Mouse (Mus musculus): ENCODE data around the gene Slc12a6.

Slc12a6 gene

GRCm38 (mm10) chr2:112265448-112266241, at the start of gene Slc12a6:
Gene Slc12a6, plus strand, starts transcription at chr2:112265825.
- peak; percentile 97 for DNase-seq (ENCODE audit: low read depth, low spot score)

DNA sequence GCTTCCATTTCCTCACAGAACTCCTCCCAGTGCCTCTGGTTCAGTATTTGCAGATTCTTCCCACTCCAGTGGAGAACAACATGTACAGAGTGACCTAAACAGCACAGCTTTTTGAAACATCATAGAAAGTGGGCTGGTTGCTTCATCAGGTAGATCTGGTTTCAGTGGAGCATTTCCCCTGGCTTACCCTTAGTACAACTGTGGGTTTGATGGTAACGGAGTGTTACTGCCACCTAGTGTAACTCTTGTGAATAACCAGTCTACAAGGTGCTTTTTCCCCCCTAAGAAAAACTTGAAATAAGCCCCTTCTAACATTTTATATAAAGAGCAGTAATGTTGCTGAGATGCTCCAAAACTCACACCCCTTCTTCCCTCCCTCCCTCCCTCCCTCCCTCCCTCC, 49.6 kb upstream of the Slc12a6 start:
- peak; percentile 59 for DNase-seq (ENCODE audit: low read depth, low spot score)

DNA sequence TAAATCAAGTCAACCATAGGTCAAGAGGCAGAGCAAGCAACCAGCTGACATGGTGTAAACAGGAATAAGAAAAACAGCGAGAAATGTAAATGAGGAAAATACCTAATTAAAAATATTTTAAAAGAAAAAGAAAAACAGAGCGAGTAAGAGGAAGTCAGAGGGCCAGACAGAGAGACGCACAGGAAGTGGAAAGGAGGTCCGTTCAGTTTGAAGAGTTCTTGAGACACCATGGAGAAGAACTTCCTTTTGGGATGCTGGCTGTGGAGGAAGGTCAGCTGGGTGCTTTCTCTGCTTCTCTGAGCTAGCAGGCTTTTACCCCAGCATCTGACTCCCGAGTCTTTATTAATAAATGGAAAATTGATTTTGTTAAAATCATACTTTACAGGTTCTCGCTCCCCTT, 48.0 kb upstream of the Slc12a6 start:
- no peak for DNase-seq (ENCODE audit: low read depth, low spot score)

DNA sequence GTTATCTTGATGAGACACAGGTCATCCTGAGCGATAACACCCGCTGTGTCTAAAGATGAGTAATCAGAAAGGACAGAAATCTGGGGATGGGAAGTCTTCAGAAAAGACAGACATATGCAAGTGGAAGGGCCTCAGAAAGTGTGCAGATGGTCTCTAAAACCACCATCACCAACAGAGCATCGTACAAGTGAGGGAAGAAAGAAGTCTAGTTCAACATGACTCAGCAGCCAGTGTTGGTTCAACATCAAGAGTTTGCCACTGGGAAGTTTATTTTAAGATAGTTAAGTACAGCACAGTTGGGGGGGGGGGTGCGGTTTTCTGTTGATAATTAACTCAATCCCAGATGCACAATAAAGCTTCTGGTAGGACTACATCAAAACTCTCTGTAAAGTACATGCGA, 44.7 kb upstream of the Slc12a6 start:
- no peak for DNase-seq (ENCODE audit: low read depth, low spot score)

DNA sequence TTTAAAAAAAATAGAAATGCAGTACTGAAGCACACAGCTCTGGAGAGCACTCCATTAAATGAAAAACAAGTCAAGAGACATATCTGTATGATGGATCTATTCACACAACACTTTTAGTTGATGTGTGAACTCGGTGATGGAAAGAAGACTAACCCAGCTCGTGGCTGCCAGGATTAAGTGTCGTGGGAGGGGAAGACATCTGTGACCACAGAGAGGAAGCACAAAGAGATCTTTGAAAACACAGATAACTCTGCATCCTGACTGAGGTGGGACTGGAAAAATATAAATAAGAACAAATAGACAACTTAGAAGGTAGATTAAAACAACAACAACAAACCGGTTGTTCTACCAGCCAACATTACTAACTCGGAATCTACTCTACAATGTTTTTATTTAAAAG, 43.0 kb upstream of the Slc12a6 start:
- DNase-seq (ENCODE audit: low read depth, low spot score): peak; percentile 63

GRCm38 (mm10) chr2:112224356-112224755, 41.3 kb upstream of the Slc12a6 start:
- DNase-seq (ENCODE audit: low read depth, low spot score): peak; percentile 83

- no peak for DNase-seq (ENCODE audit: low read depth, low spot score)
Measured at GRCm38 (mm10) chr2:112232623-112233022, 33.0 kb upstream of the Slc12a6 start.

- no peak for DNase-seq (ENCODE audit: low read depth, low spot score)
Measured at GRCm38 (mm10) chr2:112236620-112237019, 29.0 kb upstream of the Slc12a6 start.

DNA sequence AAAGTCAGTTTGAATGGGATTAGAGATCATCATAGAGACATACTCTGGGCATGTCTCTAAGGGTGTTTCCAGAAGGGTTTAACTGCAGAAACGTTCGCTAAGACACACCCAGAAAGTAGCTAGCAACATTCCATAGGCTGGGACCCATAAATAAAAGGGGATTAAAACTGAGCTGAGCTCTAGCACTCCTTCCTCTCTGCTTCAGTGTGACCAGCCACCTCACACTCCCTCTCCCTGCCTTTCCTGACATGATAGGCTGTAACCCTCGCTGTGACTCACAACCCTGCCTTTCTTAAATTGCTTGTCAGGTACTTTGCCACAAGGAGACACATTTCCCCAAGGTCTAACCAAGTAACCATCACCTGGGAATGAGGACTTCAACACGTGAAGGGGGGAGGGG, 27.6 kb upstream of the Slc12a6 start:
- DNase-seq (ENCODE audit: low read depth, low spot score): no peak

DNA sequence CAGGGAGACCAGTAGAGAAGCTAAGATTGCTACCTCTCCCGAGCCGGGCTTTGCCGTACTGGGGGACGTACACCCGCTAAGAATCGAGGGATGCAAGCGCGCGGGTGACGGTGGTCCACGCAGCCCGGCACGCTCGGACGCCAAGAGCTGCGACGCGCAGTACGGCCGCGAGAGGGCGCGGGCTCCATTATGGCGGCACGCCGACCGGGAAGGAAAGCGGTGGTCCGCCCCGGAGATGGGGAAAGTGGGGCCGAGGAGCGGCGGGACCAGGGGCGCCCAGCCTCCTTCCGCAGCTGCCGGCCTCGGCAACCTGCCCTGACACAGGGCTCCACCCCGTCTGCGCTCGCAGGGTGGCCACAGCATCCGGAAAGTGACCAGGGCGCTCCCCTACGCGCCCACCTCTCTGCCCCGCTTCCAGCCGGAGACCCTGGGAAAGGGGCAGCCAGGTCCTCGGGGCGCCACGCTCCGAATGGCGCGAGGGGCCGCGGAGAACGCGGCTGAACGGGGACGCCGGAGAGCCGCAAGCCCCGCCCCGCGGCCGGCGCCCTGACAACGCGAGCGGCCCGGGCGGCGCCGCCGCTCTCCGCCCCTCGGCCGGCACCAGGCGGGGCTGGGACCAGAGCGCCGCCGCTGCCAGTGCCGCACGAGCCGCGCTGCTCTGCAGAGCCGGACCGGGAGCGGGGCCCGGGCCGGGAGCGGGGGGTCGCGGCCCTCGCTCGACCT, 26.3 kb upstream of the Slc12a6 start, which contains the start of gene Lpcat4:
TSS of gene Lpcat4 (plus strand) at position 257 of the 723 bp plus-strand sequence.
- peak; percentile 92 for DNase-seq (ENCODE audit: low read depth, low spot score)

DNA sequence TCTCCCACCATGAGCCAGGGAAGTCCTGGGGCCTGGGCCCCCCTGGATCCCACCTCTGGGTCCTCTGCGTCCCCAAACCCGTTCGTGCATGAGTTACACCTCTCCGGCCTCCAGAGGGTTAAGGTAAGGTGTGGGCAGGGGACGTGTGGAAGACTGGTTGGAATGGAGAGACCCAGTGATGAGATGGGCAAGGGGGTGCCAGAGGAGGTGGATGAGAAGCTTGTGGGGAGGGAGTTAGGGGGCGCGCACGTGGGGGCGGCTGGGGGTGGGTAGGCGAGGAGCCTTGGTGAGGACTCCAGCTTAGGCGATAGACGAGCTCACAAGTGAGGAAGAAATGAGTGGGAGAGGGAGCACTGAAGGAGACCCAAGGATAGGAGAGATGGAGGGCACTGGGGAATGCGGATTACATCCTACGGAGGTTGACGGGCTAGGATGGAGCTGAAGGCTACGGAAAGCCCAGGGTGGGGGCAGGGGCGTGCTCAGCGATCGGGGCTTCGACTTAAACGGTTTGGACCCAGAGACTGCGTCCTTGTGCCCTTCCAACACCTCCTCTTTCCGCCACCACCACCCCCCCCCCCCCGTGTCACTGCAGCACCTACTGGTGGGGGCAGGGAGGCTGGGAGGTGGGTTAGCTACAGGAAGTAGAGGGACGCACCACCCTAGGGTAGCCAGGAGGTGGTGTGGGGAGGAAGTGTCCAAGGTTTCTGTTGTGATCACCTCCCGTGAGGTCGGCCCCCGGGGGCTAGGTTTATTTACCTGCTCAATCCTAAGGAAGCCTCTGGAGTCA, 25.5 kb upstream of the Slc12a6 start:
- peak; percentile 66 for DNase-seq (ENCODE audit: low read depth, low spot score)

DNA sequence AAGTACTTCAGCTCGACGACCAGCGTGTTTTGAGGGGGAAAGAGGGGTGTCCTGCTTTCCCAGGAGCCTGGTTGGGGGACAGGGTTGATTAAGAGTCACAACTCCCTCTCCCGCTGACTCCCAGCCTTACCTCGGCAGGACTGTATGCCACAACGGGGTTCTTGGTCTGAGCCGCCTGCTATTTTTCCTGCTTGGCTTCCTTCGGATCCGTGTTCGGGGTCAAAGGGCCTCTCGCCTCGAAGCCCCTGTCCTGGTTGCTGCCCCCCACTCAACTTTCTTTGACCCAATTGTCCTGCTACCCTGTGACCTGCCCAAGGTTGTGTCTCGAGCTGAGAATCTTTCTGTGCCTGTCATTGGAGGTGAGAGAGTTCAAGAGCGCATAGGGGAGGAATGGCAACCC, 23.8 kb upstream of the Slc12a6 start:
- no peak for DNase-seq (ENCODE audit: low read depth, low spot score)

- DNase-seq (ENCODE audit: low read depth, low spot score): no peak
Measured at GRCm38 (mm10) chr2:112245307-112245706, 20.3 kb upstream of the Slc12a6 start.

DNA sequence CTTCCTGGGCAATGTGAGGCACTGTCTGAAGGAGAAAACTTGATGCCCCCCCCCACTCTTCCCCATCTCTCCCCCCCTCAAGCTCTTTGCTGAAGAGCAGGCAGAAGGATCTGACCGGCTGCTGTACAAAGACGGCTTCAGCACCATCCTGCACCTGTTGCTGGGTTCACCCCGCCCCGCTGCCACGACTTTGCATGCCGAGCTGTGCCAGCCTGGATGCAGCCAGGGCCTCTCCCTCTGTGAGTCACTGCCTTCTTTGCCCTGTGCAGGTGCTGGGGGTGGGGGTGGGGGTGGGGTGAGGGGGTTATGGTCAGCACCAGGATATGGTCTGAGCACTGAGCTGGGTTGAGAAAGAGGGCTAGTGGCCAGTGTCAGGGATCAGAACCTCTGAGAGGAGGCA, 19.4 kb upstream of the Slc12a6 start:
- no peak for DNase-seq (ENCODE audit: low read depth, low spot score)

DNA sequence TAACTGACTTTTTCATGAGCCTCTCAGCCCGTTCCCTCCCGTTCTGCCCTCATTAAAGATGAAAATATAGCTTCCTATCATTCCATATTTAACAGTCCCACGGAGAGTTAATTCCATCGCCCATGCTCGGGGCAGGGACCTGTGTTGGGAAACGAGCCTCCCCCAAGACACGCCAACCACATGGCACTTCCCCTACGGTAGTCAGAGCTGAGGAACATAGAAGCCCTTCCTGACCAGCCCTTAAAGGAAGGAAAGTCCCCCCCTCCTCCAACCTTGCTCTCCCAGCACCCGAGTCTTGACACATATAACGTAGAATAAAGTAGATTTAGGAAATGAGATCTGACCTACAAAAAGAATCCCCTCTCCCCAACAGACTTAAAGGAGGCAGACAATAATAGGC, 18.3 kb upstream of the Slc12a6 start:
- DNase-seq (ENCODE audit: low read depth, low spot score): no peak

GRCm38 (mm10) chr2:112249780-112250453, 15.7 kb upstream of the Slc12a6 start:
- peak; percentile 88 for DNase-seq (ENCODE audit: low read depth, low spot score)

GRCm38 (mm10) chr2:112254675-112255515, 10.7 kb upstream of the Slc12a6 start:
- DNase-seq (ENCODE audit: low read depth, low spot score): no peak

GRCm38 (mm10) chr2:112259241-112259962, 6.2 kb upstream of the Slc12a6 start, which contains the start of gene Nutm1:
Gene Nutm1, minus strand, starts transcription at chr2:112259291.
- DNase-seq (ENCODE audit: low read depth, low spot score): peak; percentile 39

DNA sequence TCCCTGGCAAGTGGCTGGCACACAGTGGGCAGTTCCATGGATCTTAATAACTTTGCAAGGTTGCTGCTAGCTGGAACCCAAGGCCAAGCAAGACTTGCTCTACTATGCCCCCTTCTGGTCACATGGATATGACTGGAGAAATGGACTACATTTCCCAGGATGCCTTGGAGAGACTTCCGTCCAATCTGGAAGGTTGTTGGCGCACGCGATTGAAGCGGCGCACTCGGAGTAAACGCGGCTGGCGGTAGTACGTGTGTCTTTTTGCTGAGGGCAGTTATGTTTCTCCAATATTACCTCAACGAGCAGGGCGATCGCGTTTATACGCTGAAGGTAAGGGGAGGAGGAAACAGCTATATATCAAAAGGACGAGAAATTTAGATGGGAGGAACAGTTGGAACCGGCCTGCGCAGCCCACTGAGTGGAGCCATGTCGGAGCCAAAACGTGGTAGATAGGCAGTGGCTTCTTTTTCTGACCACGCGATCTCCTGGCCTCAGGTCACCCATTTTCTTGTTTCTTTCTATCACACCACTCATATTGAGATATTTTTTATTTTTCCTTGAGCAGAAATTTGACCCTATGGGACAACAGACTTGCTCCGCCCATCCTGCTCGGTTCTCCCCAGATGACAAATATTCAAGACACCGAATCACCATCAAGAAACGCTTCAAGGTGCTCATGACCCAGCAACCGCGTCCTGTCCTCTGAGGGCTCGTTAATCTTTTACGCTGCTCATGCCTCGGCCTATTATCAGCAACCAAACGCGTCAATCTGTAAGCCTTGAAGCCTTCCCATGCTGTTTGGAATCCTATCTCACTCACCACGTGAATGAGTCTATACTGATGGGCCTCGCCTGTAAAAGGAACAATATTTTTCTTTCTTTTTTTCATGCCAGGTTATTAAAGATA, 3.6 kb upstream of the Slc12a6 start, which contains the start of gene Nop10:
TSS of gene Nop10 (plus strand) at position 179 of the 906 bp plus-strand sequence.
- DNase-seq (ENCODE audit: low read depth, low spot score): peak; percentile 97
